Mouse (Mus musculus) liver, embryonic 15.5 days (tissue): ENCODE measurements around the gene Arl2bp. TPM values are rescaled to one million over a fixed set of nuclear protein-coding genes. Genes with fewer than 3 reads are reported as not detected.

Experiments
- ATAC-seq: fragments of 200-750 bp; cut with Nextera tagmentation; 2 replicates; pipeline ENCODE4 v1.8.0; 2017; ENCODE audit warnings: moderate number of reproducible peaks, mild to moderate bottlenecking, moderate library complexity; ENCODE audit not compliant: insufficient read depth
- H3K27ac ChIP-seq: fragments of 300-500 bp; sonication (generic); replicated peaks from 2 replicates; pipeline ENCODE4 v1.5.1; 2015; ENCODE audit warnings: mild to moderate bottlenecking, inconsistent platforms
- H3K27me3 ChIP-seq: fragments of 300-500 bp; sonication (generic); 2 replicates; pipeline ENCODE4 v1.6.1; 2015; ENCODE audit warnings: mild to moderate bottlenecking, inconsistent platforms
- H3K36me3 ChIP-seq: fragments of 300-500 bp; sonication (generic); replicated peaks from 2 replicates; pipeline ENCODE4 v1.6.1; 2015; ENCODE audit warnings: moderate library complexity, mild to moderate bottlenecking, inconsistent platforms
- H3K4me1 ChIP-seq: fragments of 300-500 bp; sonication (generic); replicated peaks from 2 replicates; pipeline ENCODE4 v1.6.1; 2015; ENCODE audit warnings: inconsistent platforms
- H3K4me2 ChIP-seq: fragments of 300-500 bp; sonication (generic); 2 replicates; pipeline ENCODE4 v1.6.1; 2015; ENCODE audit warnings: moderate library complexity, mild to moderate bottlenecking, inconsistent platforms
- H3K4me3 ChIP-seq: fragments of 300-500 bp; sonication (generic); replicated peaks from 2 replicates; pipeline ENCODE4 v1.5.1; 2015; ENCODE audit warnings: mild to moderate bottlenecking, inconsistent platforms
- H3K9ac ChIP-seq: fragments of 300-500 bp; sonication (generic); 2 replicates; pipeline ENCODE4 v1.6.1; 2015; ENCODE audit warnings: moderate library complexity, mild to moderate bottlenecking, inconsistent platforms
- H3K9me3 ChIP-seq: fragments of 300-500 bp; sonication (generic); replicated peaks from 2 replicates; pipeline ENCODE4 v1.6.1; 2016; ENCODE audit warnings: inconsistent platforms
- WGBS: fragments of 180-500 bp; shearing (Covaris S2); methylation state at CpG from one replicate; pipeline ENCODE4 v1.1.7; 2015; ENCODE audit warnings: mixed read lengths; ENCODE audit not compliant: insufficient replicate concordance; 5-methylcytosine and 5-hydroxymethylcytosine counted together
- polyA plus RNA-seq: library from polyadenylated mRNA; unstranded; fragments of >200 nt; fragmentation: Nextera tagmentation; extraction: Ambion mirVana; gene quantifications from 2 replicates; pipeline ENCODE4 v1.2.1, GENCODE M21; 2015

The Arl2bp gene
- polyA plus RNA-seq, 1 experiment from 2014 or later, result 23.9 TPM

GRCm38 (mm10) chr8:94695341-94695993, 29.1 kb downstream of the Arl2bp start:
- no peak overlapping the region for H3K27ac ChIP-seq
- peak overlapping the region; percentile 47 for H3K4me3 ChIP-seq
- WGBS, result 2% methylated on average over 31 of the region's 31 CpGs
- ATAC-seq, result peak; percentile 9; the same call in 1 of the 2 replicates
- peaks cover 85% of the 10 kb centered on the region for H3K27me3 ChIP-seq
- no peak overlapping the region for H3K9ac ChIP-seq
- H3K4me1 ChIP-seq, result peaks cover 13% of the 10 kb centered on the region
- no peaks in the 10 kb centered on the region for H3K9me3 ChIP-seq
- peak overlapping the region; percentile 67 for H3K4me2 ChIP-seq
- H3K36me3 ChIP-seq, result no peaks in the 10 kb centered on the region

- Histone ChIP-seq H3K4me1 (peaks cover 13% of the 10 kb centered on the region), H3K9ac (no peak within 1 kb of the TSS), H3K36me3 (no peaks in the 10 kb centered on the region), H3K4me2 (peak within 1 kb of the TSS; percentile 67), H3K9me3 (no peaks in the 10 kb centered on the region), H3K4me3 (peak within 1 kb of the TSS; percentile 47), H3K27ac (no peak within 1 kb of the TSS), H3K27me3 (peaks cover 80% of the 10 kb centered on the region)
- ATAC-seq, result peak; percentile 44; the same call in 1 of the 2 replicates
- WGBS, result under 1% methylated on average over 41 of the region's 41 CpGs
These were observed 29.6 kb downstream of the Arl2bp start, which contains the start of gene Pllp for GRCm38 (mm10) chr8:94695994-94696384. Gene Pllp, minus strand, starts transcription at chr8:94696278.

- H3K4me2 ChIP-seq, result no peak overlapping the region
- H3K9ac ChIP-seq, result no peak overlapping the region
- no peak for ATAC-seq
- WGBS, result 37% methylated on average over 3 of the region's 3 CpGs
- peaks cover 76% of the 10 kb centered on the region for H3K27me3 ChIP-seq
- peaks cover 13% of the 10 kb centered on the region for H3K4me1 ChIP-seq
- H3K4me3 ChIP-seq, result peak overlapping the region; percentile 47; the same call in 1 of the 2 replicates
- H3K27ac ChIP-seq, result no peak overlapping the region
- H3K36me3 ChIP-seq, result no peaks in the 10 kb centered on the region
- H3K9me3 ChIP-seq, result no peaks in the 10 kb centered on the region
These were observed 30.2 kb downstream of the Arl2bp start for GRCm38 (mm10) chr8:94696566-94696965.

GRCm38 (mm10) chr8:94697956-94698355, 31.6 kb downstream of the Arl2bp start:
- H3K36me3 ChIP-seq, result no peaks in the 10 kb centered on the region
- no peak overlapping the region for H3K27ac ChIP-seq
- WGBS, result 60% methylated on average over 6 of the region's 6 CpGs
- no peak overlapping the region for H3K9ac ChIP-seq
- H3K4me2 ChIP-seq, result no peak overlapping the region
- peaks cover 22% of the 10 kb centered on the region for H3K4me1 ChIP-seq
- H3K27me3 ChIP-seq, result peaks cover 63% of the 10 kb centered on the region
- no peak overlapping the region for H3K4me3 ChIP-seq
- H3K9me3 ChIP-seq, result no peaks in the 10 kb centered on the region
- no peak for ATAC-seq

GRCm38 (mm10) chr8:94699366-94699765, 33.0 kb downstream of the Arl2bp start:
- H3K4me2 ChIP-seq, result no peak overlapping the region
- H3K27me3 ChIP-seq, result peaks cover 49% of the 10 kb centered on the region
- H3K27ac ChIP-seq, result no peak overlapping the region
- no peak for ATAC-seq
- 71% methylated on average over 16 of the region's 16 CpGs for WGBS
- H3K9ac ChIP-seq, result no peak overlapping the region
- H3K9me3 ChIP-seq, result no peaks in the 10 kb centered on the region
- H3K4me3 ChIP-seq, result no peak overlapping the region
- H3K4me1 ChIP-seq, result peaks cover 31% of the 10 kb centered on the region
- no peaks in the 10 kb centered on the region for H3K36me3 ChIP-seq

- WGBS, result 51% methylated on average over 4 of the region's 4 CpGs
These were observed 34.1 kb downstream of the Arl2bp start for GRCm38 (mm10) chr8:94700421-94700935.

GRCm38 (mm10) chr8:94702156-94702555, 35.8 kb downstream of the Arl2bp start:
- Histone ChIP-seq H3K9ac (no peak overlapping the region), H3K4me1 (peaks cover 43% of the 10 kb centered on the region), H3K36me3 (no peaks in the 10 kb centered on the region), H3K9me3 (no peaks in the 10 kb centered on the region), H3K27me3 (peaks cover 32% of the 10 kb centered on the region), H3K4me2 (peak overlapping the region; percentile 85), H3K27ac (no peak overlapping the region), H3K4me3 (peak overlapping the region; percentile 66)
- no peak for ATAC-seq
- 47% methylated on average over 3 of the region's 3 CpGs for WGBS

More at GRCm38 (mm10) chr8:94700421-94700935, 34.1 kb downstream of the Arl2bp start:
- Histone ChIP-seq H3K4me3 (no peak overlapping the region), H3K27ac (no peak overlapping the region), H3K27me3 (peaks cover 43% of the 10 kb centered on the region), H3K9me3 (no peaks in the 10 kb centered on the region), H3K4me1 (peaks cover 35% of the 10 kb centered on the region), H3K9ac (no peak overlapping the region), H3K36me3 (no peaks in the 10 kb centered on the region), H3K4me2 (no peak overlapping the region)
- no peak for ATAC-seq

GRCm38 (mm10) chr8:94702844-94703813, 36.7 kb downstream of the Arl2bp start:
- H3K9me3 ChIP-seq, result no peaks in the 10 kb centered on the region
- WGBS, result under 1% methylated on average over 35 of the region's 35 CpGs
- peak overlapping the region; percentile 66 for H3K4me3 ChIP-seq
- H3K27ac ChIP-seq, result peak overlapping the region; percentile 65
- no peaks in the 10 kb centered on the region for H3K36me3 ChIP-seq
- H3K4me2 ChIP-seq, result peak overlapping the region; percentile 85
- ATAC-seq, result peak; percentile 84
- H3K9ac ChIP-seq, result peak overlapping the region; percentile 58
- H3K27me3 ChIP-seq, result peaks cover 33% of the 10 kb centered on the region
- H3K4me1 ChIP-seq, result peaks cover 43% of the 10 kb centered on the region

- no peaks in the 10 kb centered on the region for H3K9me3 ChIP-seq
- H3K27me3 ChIP-seq, result peaks cover 33% of the 10 kb centered on the region
- H3K36me3 ChIP-seq, result no peaks in the 10 kb centered on the region
- peaks cover 43% of the 10 kb centered on the region for H3K4me1 ChIP-seq
- H3K9ac ChIP-seq, result peak overlapping the region; percentile 56
- peak overlapping the region; percentile 85 for H3K4me2 ChIP-seq
- H3K4me3 ChIP-seq, result peak overlapping the region; percentile 58
- no peak overlapping the region for H3K27ac ChIP-seq
- under 1% methylated on average over 35 of the region's 35 CpGs for WGBS
- ATAC-seq, result peak; percentile 87
These were observed 37.7 kb downstream of the Arl2bp start for GRCm38 (mm10) chr8:94703972-94704668.

GRCm38 (mm10) chr8:94704669-94704984, 38.2 kb downstream of the Arl2bp start:
- H3K27ac ChIP-seq, result no peak overlapping the region
- peaks cover 33% of the 10 kb centered on the region for H3K27me3 ChIP-seq
- H3K9me3 ChIP-seq, result no peaks in the 10 kb centered on the region
- H3K4me1 ChIP-seq, result peaks cover 43% of the 10 kb centered on the region
- H3K4me2 ChIP-seq, result peak overlapping the region; percentile 85
- 10% methylated on average over 9 of the region's 9 CpGs for WGBS
- H3K36me3 ChIP-seq, result no peaks in the 10 kb centered on the region
- peak overlapping the region; percentile 56 for H3K9ac ChIP-seq
- no peak for ATAC-seq
- H3K4me3 ChIP-seq, result peak overlapping the region; percentile 58
